Mouse (Mus musculus) thymus, adult 2 months (tissue): ENCODE measurements around the gene Inpp5f.

Experiments
- CTCF ChIP-seq: fragments of 200-500 bp; IDR thresholded peaks from 2 replicates; pipeline ENCODE4 v1.5.1; 2012; ENCODE audit warnings: mild to moderate bottlenecking, control low read depth, low read length, moderate library complexity, borderline replicate concordance; ENCODE audit not compliant: control insufficient read depth, poor library complexity, insufficient read depth; ENCODE audit errors: extremely low read depth
- POLR2A ChIP-seq: fragments of 200-500 bp; IDR thresholded peaks from 2 replicates; pipeline ENCODE4 v1.6.1; 2012; ENCODE audit warnings: mild to moderate bottlenecking, low read length, control low read depth, moderate library complexity; ENCODE audit not compliant: control insufficient read depth, poor library complexity, insufficient read depth; ENCODE audit errors: extremely low read depth

DNA sequence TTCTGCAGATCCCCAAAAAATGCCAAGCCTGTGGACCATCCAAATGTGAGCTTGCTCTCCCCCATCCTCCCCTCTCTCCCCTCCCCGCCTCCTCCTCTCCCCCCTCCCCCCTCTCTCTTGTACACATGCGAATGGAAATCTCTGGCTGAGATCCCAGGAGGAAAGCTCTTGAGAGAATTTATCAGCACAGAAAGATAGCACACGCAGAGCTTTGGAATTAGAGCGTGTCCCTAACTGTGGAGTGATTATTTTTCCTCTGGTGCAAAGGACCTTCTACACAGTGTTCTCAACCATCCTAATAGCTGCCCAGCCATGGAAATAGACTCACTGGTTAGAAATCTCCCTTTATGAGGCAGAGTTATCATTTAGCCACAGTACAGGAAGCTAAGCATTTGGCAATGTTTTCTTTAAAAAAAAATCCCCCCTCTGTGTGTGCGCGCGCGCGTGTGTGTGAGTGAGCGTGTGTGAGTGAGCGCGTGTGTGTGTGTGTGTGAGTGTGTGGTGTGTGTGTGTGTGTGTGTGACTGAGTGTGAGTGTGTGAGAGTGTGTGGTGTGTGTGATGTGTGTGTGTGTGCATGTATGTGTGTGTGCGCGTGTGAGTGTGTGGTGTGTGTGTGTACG is 29.2 kb upstream of the Inpp5f start:
- TF ChIP-seq CTCF (no peak), POLR2A (no peak)
